Mouse (Mus musculus): ENCODE measurements around the gene Tex2. TPM values are rescaled to one million over a fixed set of nuclear protein-coding genes. Genes with fewer than 3 reads are reported as not detected.

The Tex2 gene
- total and polyA plus RNA-seq, 3 experiments: 4.0 to 5.0 (median 4.5) TPM

DNA sequence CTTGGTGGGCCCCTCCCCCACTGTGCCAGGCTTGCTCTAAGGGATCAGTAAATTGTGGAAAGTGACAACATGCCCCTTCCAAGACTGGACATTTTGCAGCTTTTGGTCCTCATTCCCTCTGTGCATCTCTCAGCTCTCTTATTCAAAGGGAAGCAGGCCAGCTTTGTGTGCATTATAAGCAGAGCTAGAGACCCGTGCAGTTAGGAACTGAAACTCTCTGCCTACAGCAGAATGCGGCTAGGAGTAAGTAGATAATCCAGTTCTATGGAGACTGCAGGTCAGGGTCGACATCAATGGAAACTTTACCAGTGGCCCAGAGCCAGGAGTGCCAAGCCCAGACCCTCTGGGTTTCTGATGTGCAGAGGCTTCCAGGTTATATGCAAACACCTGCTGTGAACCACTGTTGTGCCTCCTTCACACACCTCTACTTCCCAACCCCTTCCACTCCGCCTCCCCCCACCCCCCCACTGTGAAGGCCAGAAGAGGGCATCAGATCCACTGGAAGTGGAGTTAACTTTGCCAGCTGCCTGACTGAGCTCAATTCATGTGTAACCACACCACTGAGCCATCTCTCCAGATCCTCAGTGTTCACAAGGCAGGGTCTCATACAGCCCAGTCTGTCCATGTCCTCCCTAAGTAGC lies 114.4 kb downstream of the Tex2 start (continued):
- TF ChIP-seq RAD21 (IDR thresholded peaks at IDR 0.05; ENCODE audit: low read depth, low read length) (no peak), IRF4 (IDR thresholded peaks at IDR 0.05; ENCODE audit: low read depth, low read length) (peak; percentile 76), ELF1 (IDR thresholded peaks at IDR 0.05; ENCODE audit: low read depth, low read length) (no peak), MAX (IDR thresholded peaks at IDR 0.05; ENCODE audit: low read length) (no peak), ZNF384 (IDR thresholded peaks at IDR 0.05; ENCODE audit: low read depth, low read length) (no peak)

DNA sequence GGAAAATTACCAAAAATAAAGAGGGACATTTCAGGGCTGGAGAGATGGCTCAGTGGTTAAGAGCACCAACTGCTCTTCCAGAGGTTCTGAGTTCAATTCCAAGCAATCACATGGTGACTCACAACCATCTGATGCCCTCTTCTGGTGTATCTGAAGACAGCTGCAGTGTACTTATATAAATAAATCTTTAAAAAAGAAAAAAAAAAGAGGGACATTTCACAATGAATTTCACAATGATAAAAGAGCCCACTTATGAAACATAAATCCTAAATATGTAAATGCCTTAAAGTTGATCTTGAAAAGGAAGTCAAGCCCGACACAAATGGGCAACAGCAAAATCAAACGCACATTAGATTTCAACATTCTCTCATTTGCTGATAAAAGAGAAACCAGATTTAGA lies 115.3 kb downstream of the Tex2 start:
- in situ Hi-C loops (cut with MboI; ENCODE audit: low pct_ligation_motif_present, low pct_unique_long_range_greater_than_20kb, low sequenced_read_pairs) (loop anchor here (10.0 kb wide), 1 partner anchor 173 kb away; no protein-coding TSS in a partner anchor), dilution Hi-C loops (cut with MboI; ENCODE audit: extremely low pct_ligation_motif_present, extremely low pct_unique_long_range_greater_than_20kb, low sequenced_read_pairs) (no loop called here)
- no peak overlapping the region for H3K9ac ChIP-seq (ENCODE audit: insufficient read depth, low read depth)
- H3K27me3 ChIP-seq (replicated peaks): no peaks in the 10 kb centered on the region
- no peak overlapping the region for H3K27ac ChIP-seq (ENCODE audit: insufficient read depth, low read depth)
- TF ChIP-seq POLR2AphosphoS2 (IDR thresholded peaks at IDR 0.05; ENCODE audit: low read depth, low read length) (no peak), CTCF (conservative IDR thresholded peaks at IDR 0.05 in 1 of 2, IDR thresholded peaks at IDR 0.05 in 1 of 2; ENCODE audit: low read depth in 2 of 2, low read length in 2 of 2) (peak in 1 of 2 experiments; percentile 47; a peak in 2 of 4 replicates), PAX5 (IDR thresholded peaks at IDR 0.05; ENCODE audit: low read length) (no peak), MEF2A (IDR thresholded peaks at IDR 0.05; ENCODE audit: borderline replicate concordance, low read depth, low read length) (no peak), MXI1 (IDR thresholded peaks at IDR 0.05; ENCODE audit: low read depth, low read length) (no peak), NRF1 (IDR thresholded peaks at IDR 0.05; ENCODE audit: low read depth, low read length) (no peak), KAT2A (IDR thresholded peaks at IDR 0.05; ENCODE audit: insufficient replicate concordance, low read length) (no peak), HCFC1 (IDR thresholded peaks at IDR 0.05; ENCODE audit: low read depth, low read length) (no peak), ZNF384 (IDR thresholded peaks at IDR 0.05; ENCODE audit: low read depth, low read length) (peak; percentile 65), SIN3A (IDR thresholded peaks at IDR 0.05; ENCODE audit: low read length) (no peak), ZC3H11A (IDR thresholded peaks at IDR 0.05; ENCODE audit: low read depth, low read length) (no peak), ZKSCAN1 (IDR thresholded peaks at IDR 0.05; ENCODE audit: borderline replicate concordance, low read depth, low read length) (no peak), E2F4 (IDR thresholded peaks at IDR 0.05; ENCODE audit: insufficient replicate concordance, low read depth, low read length) (no peak), JUND (conservative IDR thresholded peaks at IDR 0.05; ENCODE audit: low read depth, low read length) (no peak), MYC (IDR thresholded peaks at IDR 0.05; ENCODE audit: low read depth, low read length) (0 out of 2 replicates have a peak, but pooled peaks have one; percentile 43), ELF1 (IDR thresholded peaks at IDR 0.05; ENCODE audit: low read depth, low read length) (no peak), NELFE (IDR thresholded peaks at IDR 0.05; ENCODE audit: low read depth, low read length) (no peak), ETS1 (conservative IDR thresholded peaks at IDR 0.05; ENCODE audit: low read depth, low read length) (no peak), EP300 (IDR thresholded peaks at IDR 0.05; ENCODE audit: low read length) (no peak), IRF4 (IDR thresholded peaks at IDR 0.05; ENCODE audit: low read depth, low read length) (no peak), SMC3 (IDR thresholded peaks at IDR 0.05; ENCODE audit: low read depth, low read length) (peak; percentile 18; the same call in 1 of the 2 replicates), USF2 (conservative IDR thresholded peaks at IDR 0.05; ENCODE audit: low read depth, low read length) (no peak), POLR2A (IDR thresholded peaks at IDR 0.05; ENCODE audit: low read depth, low read length) (no peak), MAFK (IDR thresholded peaks at IDR 0.05; ENCODE audit: insufficient replicate concordance, low read length) (no peak), RAD21 (IDR thresholded peaks at IDR 0.05; ENCODE audit: low read depth, low read length) (peak; percentile 12), BHLHE40 (IDR thresholded peaks at IDR 0.05; ENCODE audit: low read depth, low read length) (no peak), CHD2 (IDR thresholded peaks at IDR 0.05; ENCODE audit: low read length) (no peak), MAZ (IDR thresholded peaks at IDR 0.05; ENCODE audit: low read depth, low read length) (no peak)
- no peaks in the 10 kb centered on the region for H3K79me2 ChIP-seq (replicated peaks; ENCODE audit: control insufficient read depth, extremely low read depth, insufficient read depth, poor library complexity, severe bottlenecking)
- peaks cover 15 to 38% of the 10 kb centered on the region in 2 experiments for H3K4me1 ChIP-seq (ENCODE audit: control insufficient read depth in 1 of 2, insufficient read depth in 2 of 2)
- H3K36me3 ChIP-seq (replicated peaks in 1 of 2; ENCODE audit: control insufficient read depth in 1 of 2, insufficient read depth in 1 of 2, low read length in 1 of 2): peaks cover 0 to 6% of the 10 kb centered on the region in 2 experiments
- no peak overlapping the region for H3K4me3 ChIP-seq (replicated peaks in 1 of 3; ENCODE audit: low read depth in 2 of 3, low read length in 2 of 3, poor library complexity in 1 of 3)
- H3K9me3 ChIP-seq (replicated peaks; ENCODE audit: low read length): no peaks in the 10 kb centered on the region
- H3K4me2 ChIP-seq (ENCODE audit: insufficient read depth, low read depth, poor library complexity, severe bottlenecking): no peak overlapping the region
- no peak for DNase-seq (ENCODE audit: extremely low read depth)

All from CH12.LX (cell line).